Mouse (Mus musculus): Measurements from ENCODE around the gene Msrb2. TPM values are rescaled to one million over a fixed set of nuclear protein-coding genes. Genes with fewer than 3 reads are reported as not detected.

Msrb2 gene
- total and polyA plus RNA-seq, 2 experiments from 2014 or later: 62.1 to 62.3 TPM

- no peak overlapping the region for H3K9ac ChIP-seq (replicated peaks; ENCODE audit: low read depth, low read length)
- no peak overlapping the region for H3K27ac ChIP-seq (ENCODE audit: low read depth)
- peak; percentile 64; the same call in 1 of the 2 replicates for ATAC-seq (ENCODE audit: insufficient read depth, low read depth)
- peak; percentile 6 for DNase-seq (ENCODE audit: low spot score)
- H3K27me3 ChIP-seq (ENCODE audit: control insufficient read depth, insufficient read depth, low read length): no peaks in the 10 kb centered on the region
- peak overlapping the region; percentile 56 for H3K4me2 ChIP-seq (ENCODE audit: low read depth, low read length)
- H3K36me3 ChIP-seq (replicated peaks; ENCODE audit: control insufficient read depth, insufficient read depth, low read length): no peaks in the 10 kb centered on the region
- H3K4me1 ChIP-seq (ENCODE audit: control insufficient read depth, insufficient read depth): no peaks in the 10 kb centered on the region
- peak overlapping the region; percentile 25 for H3K4me3 ChIP-seq (ENCODE audit: low read depth, low read length)
- H3K9me3 ChIP-seq (replicated peaks; ENCODE audit: control insufficient read depth, low read length): no peaks in the 10 kb centered on the region
- TF ChIP-seq EP300 (IDR thresholded peaks at IDR 0.05; ENCODE audit: low read depth) (no peak), CTCF (IDR thresholded peaks at IDR 0.05; ENCODE audit: low read depth) (peak; percentile 66)
- WGBS: 20% methylated on average over 19 of the region's 19 CpGs
Observed at GRCm38 (mm10) chr2:19414222-19414965, 43.2 kb downstream of the Msrb2 start.

DNA sequence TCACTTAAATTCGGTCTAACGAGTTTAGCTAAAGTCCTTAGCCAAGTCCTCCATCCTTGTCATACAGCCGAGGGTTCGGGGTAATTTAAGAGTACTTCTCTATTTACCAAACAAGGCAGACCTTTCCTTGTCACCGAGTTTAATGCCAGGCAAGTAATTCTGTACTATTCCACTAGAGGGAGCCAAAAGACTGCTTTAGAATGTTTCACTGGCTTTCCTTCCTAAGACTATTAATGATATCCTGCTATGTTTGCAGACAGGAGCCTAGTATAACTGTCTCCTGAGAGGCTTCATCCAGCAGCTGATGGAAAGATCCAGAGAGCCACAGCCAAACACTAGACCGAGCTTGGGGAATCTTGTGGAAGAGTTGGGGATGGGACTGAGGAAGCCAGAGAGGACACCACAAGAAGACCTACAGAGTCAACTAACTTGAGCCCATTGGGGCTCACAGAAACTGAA is 43.9 kb downstream of the Msrb2 start:
- Histone ChIP-seq H3K4me2 (ENCODE audit: low read depth, low read length) (peak overlapping the region; percentile 56), H3K36me3 (replicated peaks; ENCODE audit: control insufficient read depth, insufficient read depth, low read length) (no peaks in the 10 kb centered on the region), H3K9me3 (replicated peaks; ENCODE audit: control insufficient read depth, low read length) (no peaks in the 10 kb centered on the region), H3K4me3 (ENCODE audit: low read depth, low read length) (peak overlapping the region; percentile 25), H3K4me1 (ENCODE audit: control insufficient read depth, insufficient read depth) (no peaks in the 10 kb centered on the region), H3K27me3 (ENCODE audit: control insufficient read depth, insufficient read depth, low read length) (no peaks in the 10 kb centered on the region), H3K27ac (ENCODE audit: low read depth) (no peak overlapping the region), H3K9ac (replicated peaks; ENCODE audit: low read depth, low read length) (no peak overlapping the region)
- peak; percentile 69; the same call in 1 of the 2 replicates for ATAC-seq (ENCODE audit: insufficient read depth, low read depth)
- TF ChIP-seq CTCF (IDR thresholded peaks at IDR 0.05; ENCODE audit: low read depth) (peak; percentile 91), EP300 (IDR thresholded peaks at IDR 0.05; ENCODE audit: low read depth) (no peak)
- peak; percentile 81 for DNase-seq (ENCODE audit: low spot score)
- 2% methylated on average over 6 of the region's 6 CpGs for WGBS

DNA sequence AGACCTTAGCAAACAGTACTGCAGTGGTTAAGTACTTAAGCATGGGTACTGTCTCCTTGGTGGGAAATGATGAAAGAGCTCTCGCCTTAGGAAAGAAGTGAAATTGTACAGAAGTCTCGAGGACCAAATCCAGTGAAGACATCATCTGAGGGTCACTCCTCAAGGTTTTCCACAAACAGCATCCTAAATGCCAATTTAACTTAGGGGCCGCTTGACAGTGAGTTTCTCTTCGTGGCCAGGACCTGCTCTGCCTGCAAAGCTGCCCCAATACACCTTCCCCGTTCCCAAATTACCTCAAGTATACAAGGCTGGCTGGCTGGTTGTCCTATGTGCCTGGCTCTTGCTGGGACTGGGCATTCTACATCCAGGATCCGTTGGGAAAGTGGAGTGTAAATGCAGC is 44.8 kb downstream of the Msrb2 start:
- no peak overlapping the region for H3K4me2 ChIP-seq (ENCODE audit: low read depth, low read length)
- no peak overlapping the region for H3K4me3 ChIP-seq (ENCODE audit: low read depth, low read length)
- DNase-seq (ENCODE audit: low spot score) (no peak), ATAC-seq (ENCODE audit: insufficient read depth, low read depth) (no peak)
- 64% methylated on average over 6 of the region's 6 CpGs for WGBS
- no peak for TF ChIP-seq CTCF (IDR thresholded peaks at IDR 0.05; ENCODE audit: low read depth)
- H3K27me3 ChIP-seq (ENCODE audit: control insufficient read depth, insufficient read depth, low read length): no peaks in the 10 kb centered on the region
- H3K27ac ChIP-seq (ENCODE audit: low read depth): no peak overlapping the region
- H3K36me3 ChIP-seq (replicated peaks; ENCODE audit: control insufficient read depth, insufficient read depth, low read length): no peaks in the 10 kb centered on the region
- no peaks in the 10 kb centered on the region for H3K9me3 ChIP-seq (replicated peaks; ENCODE audit: control insufficient read depth, low read length)
- H3K4me1 ChIP-seq (ENCODE audit: control insufficient read depth, insufficient read depth): no peaks in the 10 kb centered on the region
- no peak overlapping the region for H3K9ac ChIP-seq (replicated peaks; ENCODE audit: low read depth, low read length)

GRCm38 (mm10) chr2:19419686-19420345 is 48.6 kb downstream of the Msrb2 start:
- no peaks in the 10 kb centered on the region for H3K9me3 ChIP-seq (replicated peaks; ENCODE audit: control insufficient read depth, low read length)
- ATAC-seq (ENCODE audit: insufficient read depth, low read depth): no peak
- no peak overlapping the region for H3K4me2 ChIP-seq (ENCODE audit: low read depth, low read length)
- WGBS: 54% methylated on average over 1 of the region's 1 CpGs
- H3K27ac ChIP-seq (ENCODE audit: low read depth): no peak overlapping the region
- H3K4me3 ChIP-seq (ENCODE audit: low read depth, low read length): no peak overlapping the region
- DNase-seq (ENCODE audit: low spot score): no peak
- H3K4me1 ChIP-seq (ENCODE audit: control insufficient read depth, insufficient read depth): no peaks in the 10 kb centered on the region
- no peaks in the 10 kb centered on the region for H3K36me3 ChIP-seq (replicated peaks; ENCODE audit: control insufficient read depth, insufficient read depth, low read length)
- H3K27me3 ChIP-seq (ENCODE audit: control insufficient read depth, insufficient read depth, low read length): 0 out of 2 replicates have a peak, but pooled peaks cover 6% of the 10 kb centered on the region
- no peak overlapping the region for H3K9ac ChIP-seq (replicated peaks; ENCODE audit: low read depth, low read length)
- TF ChIP-seq CTCF (IDR thresholded peaks at IDR 0.05; ENCODE audit: low read depth) (no peak), EP300 (IDR thresholded peaks at IDR 0.05; ENCODE audit: low read depth) (no peak)

- TF ChIP-seq EP300 (IDR thresholded peaks at IDR 0.05; ENCODE audit: low read depth) (no peak), CTCF (IDR thresholded peaks at IDR 0.05; ENCODE audit: low read depth) (no peak)
- Histone ChIP-seq H3K9me3 (replicated peaks; ENCODE audit: control insufficient read depth, low read length) (no peaks in the 10 kb centered on the region), H3K36me3 (replicated peaks; ENCODE audit: control insufficient read depth, insufficient read depth, low read length) (no peaks in the 10 kb centered on the region), H3K27me3 (ENCODE audit: control insufficient read depth, insufficient read depth, low read length) (0 out of 2 replicates have a peak, but pooled peaks cover 18% of the 10 kb centered on the region), H3K9ac (replicated peaks; ENCODE audit: low read depth, low read length) (no peak overlapping the region), H3K4me1 (ENCODE audit: control insufficient read depth, insufficient read depth) (no peaks in the 10 kb centered on the region), H3K4me2 (ENCODE audit: low read depth, low read length) (no peak overlapping the region), H3K27ac (ENCODE audit: low read depth) (no peak overlapping the region), H3K4me3 (ENCODE audit: low read depth, low read length) (no peak overlapping the region)
- DNase-seq (ENCODE audit: low spot score) (no peak), ATAC-seq (ENCODE audit: insufficient read depth, low read depth) (no peak)
Observed at GRCm38 (mm10) chr2:19422226-19422625, 51.0 kb downstream of the Msrb2 start.
